Mouse (Mus musculus): ENCODE data around the gene Fam234b.

- TF ChIP-seq CTCF (IDR thresholded peaks at IDR 0.05) (peak; percentile 50), EP300 (IDR thresholded peaks at IDR 0.05) (no peak)
Measured at GRCm38 (mm10) chr6:135264136-135264535, 66.4 kb downstream of the Fam234b start.

All from lung, postnatal 0 days (tissue).